Mouse (Mus musculus): ENCODE results near the gene Hoxa6.

GRCm38 (mm10) chr6:52239625-52240388 is 31.3 kb upstream of the Hoxa6 start:
- TF ChIP-seq CTCF (IDR thresholded peaks at IDR 0.05; ENCODE audit: low read depth, low read length) (no peak), POLR2A (IDR thresholded peaks at IDR 0.05; ENCODE audit: extremely low read depth, insufficient read depth, low read length) (no peak)
